Mouse (Mus musculus): ENCODE data around the gene Sars2.

Sars2 gene

DNA sequence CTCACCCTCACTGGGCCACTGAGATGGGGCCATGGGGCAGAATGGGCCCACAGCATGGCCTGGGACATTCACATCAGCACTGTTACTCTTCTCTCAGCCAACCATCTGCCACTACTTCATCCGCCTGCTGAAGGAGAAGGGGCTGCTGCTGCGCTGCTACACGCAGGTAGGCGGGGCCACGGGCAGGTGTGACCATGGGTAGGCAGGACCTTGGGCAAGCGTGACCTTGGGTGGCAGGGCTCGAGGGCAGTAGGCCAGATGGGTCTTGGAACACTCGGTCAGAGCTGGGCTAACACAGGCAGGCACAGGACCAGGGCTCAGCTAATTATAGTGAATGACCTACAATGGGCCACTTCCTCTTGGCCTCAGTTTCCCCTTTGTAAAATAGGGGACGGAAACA is 37.0 kb downstream of the Sars2 start:
- DNase-seq (ENCODE audit: low read depth, low spot score), result no peak

GRCm38 (mm10) chr7:28780067-28780658 is 38.4 kb downstream of the Sars2 start:
- DNase-seq (ENCODE audit: low read depth, low spot score), result peak; percentile 86

DNA sequence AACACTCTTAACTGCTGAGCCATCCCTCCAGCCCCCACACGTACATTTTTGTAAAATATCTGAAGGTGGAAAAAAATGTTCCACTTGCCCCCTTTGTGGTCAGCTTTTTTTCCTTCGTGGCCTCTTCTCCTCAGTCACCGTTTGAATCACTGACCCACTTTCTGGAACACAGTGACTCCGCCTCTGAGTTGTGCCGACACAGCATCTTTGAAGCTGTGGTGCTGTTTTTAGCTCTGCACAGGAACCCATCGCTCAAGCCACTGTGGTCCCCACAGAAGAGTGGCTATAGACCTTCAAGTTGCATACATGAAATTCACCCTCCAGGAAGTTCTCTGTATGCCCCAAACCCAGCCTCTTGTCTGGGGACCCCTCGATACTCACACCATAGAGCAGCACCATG is 39.1 kb downstream of the Sars2 start:
- no peak for DNase-seq (ENCODE audit: low read depth, low spot score)

- no peak for DNase-seq (ENCODE audit: low read depth, low spot score)
Measured at GRCm38 (mm10) chr7:28781261-28781663, 39.5 kb downstream of the Sars2 start.

- DNase-seq (ENCODE audit: low read depth, low spot score), result no peak
Measured at GRCm38 (mm10) chr7:28785161-28785560, 43.4 kb downstream of the Sars2 start.

- DNase-seq (ENCODE audit: low read depth, low spot score), result no peak
Measured at GRCm38 (mm10) chr7:28787884-28788283, 46.1 kb downstream of the Sars2 start.

DNA sequence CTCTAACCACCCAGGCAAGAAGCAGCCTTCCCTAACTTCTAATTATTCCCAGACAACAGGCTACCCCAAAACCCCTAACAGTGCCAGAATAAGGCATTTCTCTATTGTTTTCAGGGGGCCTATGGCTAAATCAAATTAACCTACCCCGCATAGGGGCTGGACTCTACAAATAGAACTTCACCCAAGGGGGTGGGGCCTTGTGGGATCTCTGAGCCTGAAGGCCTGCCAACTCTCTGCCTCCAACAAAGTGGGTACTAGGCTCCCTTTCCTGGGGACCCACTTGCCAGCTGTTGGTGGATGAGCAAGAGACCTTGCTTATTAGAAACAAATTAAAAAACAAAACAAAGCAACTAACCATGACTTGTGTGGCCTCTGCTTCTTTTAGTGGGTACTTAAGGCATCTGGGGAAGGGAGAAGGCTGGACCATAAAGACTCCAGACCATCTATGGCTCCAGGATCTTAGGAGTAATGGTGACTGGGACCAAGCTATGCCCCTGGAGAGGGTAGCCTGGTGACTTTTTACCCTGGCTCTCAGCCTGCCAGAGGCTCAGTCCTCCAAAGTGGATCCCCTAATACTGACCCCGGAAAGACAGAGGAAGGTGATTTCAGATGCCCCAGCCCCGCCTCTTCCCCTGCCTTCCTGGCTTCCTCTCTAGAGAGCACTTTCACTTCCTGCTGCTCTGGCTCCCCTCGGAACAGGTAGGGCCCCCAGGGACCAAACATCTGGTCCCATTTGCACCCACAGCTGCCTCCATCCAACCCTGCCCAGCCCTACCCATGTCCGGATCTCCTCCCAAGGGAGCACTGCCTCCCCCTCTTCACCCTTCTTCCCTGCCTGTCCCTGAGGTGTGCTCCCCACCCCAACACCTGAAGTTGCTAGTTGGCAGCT is 46.8 kb downstream of the Sars2 start, which contains the start of gene Rinl:
TSS of gene Rinl (plus strand) at position 663 of the 889 bp plus-strand sequence.
- no peak for DNase-seq (ENCODE audit: low read depth, low spot score)

DNA sequence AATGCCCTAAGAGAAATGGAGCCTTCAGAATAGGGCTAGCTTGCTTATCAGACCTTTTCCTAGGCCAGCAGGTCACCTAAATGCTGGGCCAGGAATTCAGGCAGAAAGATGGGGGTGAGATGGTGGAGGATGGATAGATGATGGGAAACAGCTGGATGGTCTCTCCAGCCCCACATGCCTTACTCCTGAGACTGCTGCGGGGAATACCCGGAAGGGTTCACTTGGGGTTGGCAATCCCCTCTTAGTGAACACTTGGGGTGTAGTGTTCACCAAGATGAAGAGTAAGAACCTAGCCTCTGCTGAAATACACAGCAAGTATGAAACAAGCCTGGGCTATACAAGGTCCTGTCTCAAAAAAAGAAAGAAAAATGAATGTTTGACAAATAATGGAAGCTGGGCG is 47.4 kb downstream of the Sars2 start:
- DNase-seq (ENCODE audit: low read depth, low spot score), result no peak

DNA sequence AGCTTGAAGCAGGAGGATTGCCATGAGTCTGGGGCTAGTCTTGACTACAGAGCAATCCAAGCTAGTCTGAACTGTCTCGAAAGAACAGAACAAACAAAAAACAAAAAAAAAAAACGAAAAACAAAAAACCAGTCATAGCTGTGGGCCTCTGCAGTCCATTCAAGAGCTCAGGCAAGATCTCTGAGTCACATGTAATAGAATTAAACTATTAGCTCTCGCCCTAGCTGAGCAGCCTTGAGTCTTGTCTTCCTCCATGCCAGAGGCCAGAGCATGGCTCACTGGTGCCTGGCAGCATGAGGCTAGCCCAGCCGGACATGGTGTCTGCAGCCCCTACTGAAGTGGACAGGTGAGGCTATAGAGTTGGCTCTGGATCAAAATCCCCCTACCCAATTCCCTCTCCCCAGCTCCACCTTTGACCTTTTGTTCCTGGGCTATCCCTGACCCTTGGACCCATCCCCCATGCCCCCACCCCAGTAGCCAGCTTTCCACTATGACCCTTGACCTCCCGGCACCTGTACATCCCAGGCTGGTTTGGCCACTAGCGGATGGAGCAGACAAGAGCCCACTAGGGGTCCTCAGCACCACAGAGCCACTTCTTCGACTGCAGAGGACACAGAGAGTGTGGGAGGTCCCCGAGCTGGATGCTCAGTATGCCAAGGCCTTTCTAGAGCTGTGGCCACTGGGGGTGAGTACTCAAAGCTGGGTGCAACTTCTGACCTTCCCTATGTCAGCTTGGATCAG is 48.4 kb downstream of the Sars2 start:
- DNase-seq (ENCODE audit: low read depth, low spot score), result no peak

GRCm38 (mm10) chr7:28791706-28792105 is 49.9 kb downstream of the Sars2 start:
- DNase-seq (ENCODE audit: low read depth, low spot score), result peak; percentile 35

- no peak for DNase-seq (ENCODE audit: low read depth, low spot score)
Measured at GRCm38 (mm10) chr7:28792391-28793185, 50.8 kb downstream of the Sars2 start.

- no peak for DNase-seq (ENCODE audit: low read depth, low spot score)
Measured at GRCm38 (mm10) chr7:28793834-28794233, 52.0 kb downstream of the Sars2 start.

GRCm38 (mm10) chr7:28794496-28794895 is 52.7 kb downstream of the Sars2 start:
- DNase-seq (ENCODE audit: low read depth, low spot score), result no peak

DNA sequence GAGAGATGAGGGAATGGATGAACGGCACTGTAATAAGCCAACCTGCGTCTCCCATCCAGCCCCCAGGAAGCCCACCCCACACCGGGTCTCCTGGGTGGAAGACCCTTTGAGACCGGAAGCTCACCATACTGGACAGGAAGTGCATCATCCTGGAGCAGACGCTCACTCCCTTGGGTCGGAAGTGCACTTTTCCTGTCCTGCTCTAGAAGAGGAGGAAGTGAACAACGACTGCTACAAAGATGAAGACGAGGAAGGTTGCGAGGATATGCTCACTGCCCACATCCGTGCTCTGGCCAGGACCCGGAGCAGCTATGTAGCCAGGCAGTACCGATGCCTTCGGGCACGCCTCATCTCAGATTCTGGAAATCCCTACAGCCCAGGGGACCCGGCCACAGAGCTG is 54.0 kb downstream of the Sars2 start:
- DNase-seq (ENCODE audit: low read depth, low spot score), result no peak

DNA sequence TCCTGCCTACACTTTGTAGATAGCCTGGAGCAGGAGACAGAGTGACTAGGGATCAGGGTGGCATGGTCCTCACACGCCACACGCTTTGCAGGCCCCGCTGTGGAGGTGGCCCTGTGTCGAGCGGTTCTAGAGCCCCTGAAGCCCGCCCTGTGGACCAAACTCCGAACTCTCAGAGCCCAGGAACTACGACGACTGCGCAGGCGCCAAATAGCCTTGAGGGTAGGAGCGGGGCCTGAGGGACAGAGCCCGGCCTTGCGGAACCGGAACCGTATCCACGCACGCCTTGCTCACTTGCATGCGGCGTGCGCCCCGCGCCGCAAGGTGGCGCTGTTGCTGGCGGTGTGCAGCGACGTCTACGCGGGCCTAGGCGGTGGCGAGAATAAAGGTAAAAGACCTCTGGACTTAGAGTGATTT is 54.8 kb downstream of the Sars2 start:
- peak; percentile 76 for DNase-seq (ENCODE audit: low read depth, low spot score)

GRCm38 (mm10) chr7:28799994-28800393 is 58.2 kb downstream of the Sars2 start:
- DNase-seq (ENCODE audit: low read depth, low spot score), result no peak

GRCm38 (mm10) chr7:28801451-28801850 is 59.7 kb downstream of the Sars2 start:
- no peak for DNase-seq (ENCODE audit: low read depth, low spot score)

DNA sequence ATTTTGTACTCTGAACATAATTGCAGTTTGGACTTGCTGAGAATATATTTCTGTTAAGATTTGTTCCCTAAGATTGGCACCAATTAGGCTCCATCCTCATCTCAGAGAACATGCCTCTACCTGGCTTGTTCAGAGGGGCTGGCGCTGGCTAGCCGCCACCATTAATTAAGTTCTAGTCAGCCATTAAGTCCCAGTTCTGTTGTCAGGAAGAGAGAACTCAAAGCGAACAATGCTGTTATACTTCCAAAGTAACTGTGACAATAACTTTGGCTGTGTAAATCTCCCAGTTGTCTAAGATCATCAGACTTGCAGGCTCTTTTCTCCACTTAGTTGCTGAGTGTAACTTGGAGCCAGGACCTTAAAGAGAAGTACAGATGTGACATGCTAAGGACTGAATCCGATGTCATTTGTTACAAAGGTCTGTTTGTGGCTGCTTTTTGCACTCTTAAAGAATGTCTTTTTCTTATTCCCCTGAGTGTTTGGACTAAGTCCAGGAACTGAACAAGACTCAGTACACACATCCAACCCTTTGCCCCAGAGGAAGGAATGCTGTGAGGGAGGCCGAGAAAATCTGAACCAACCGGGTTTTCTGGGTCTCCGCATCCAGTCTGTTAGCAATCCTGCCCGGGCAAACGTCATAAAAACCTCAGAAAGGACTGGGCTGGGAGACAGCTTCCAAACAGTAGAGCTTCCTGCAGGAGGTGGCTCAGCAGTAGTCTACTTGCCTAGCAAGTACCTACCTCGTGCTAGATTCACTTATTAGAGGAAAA is 60.3 kb downstream of the Sars2 start:
- peak; percentile 65 for DNase-seq (ENCODE audit: low read depth, low spot score)

- no peak for DNase-seq (ENCODE audit: low read depth, low spot score)
Measured at GRCm38 (mm10) chr7:28802846-28803588, 61.2 kb downstream of the Sars2 start.

Data from forelimb bud, embryonic 11.5 days (tissue).